Mouse (Mus musculus) limb, embryonic 11.5 days (tissue): Measurements from ENCODE around the gene Tll2. TPM values are rescaled to one million over a fixed set of nuclear protein-coding genes. Genes with fewer than 3 reads are reported as not detected.

Experiments
- ATAC-seq: fragments of 200-750 bp; cut with Nextera tagmentation; 2 replicates; pipeline ENCODE4 v1.8.0; 2017; ENCODE audit warnings: low read depth; ENCODE audit not compliant: insufficient number of reproducible peaks, low FRiP score, low TSS enrichment
- DNase-seq: peaks from one replicate; pipeline ENCODE4 v3.0.0-alpha.2; 2015; ENCODE audit warnings: low spot score
- H3K27ac ChIP-seq: fragments of 300-500 bp; sonication (generic); replicated peaks from 2 replicates; pipeline ENCODE4 v1.5.1; 2014; ENCODE audit warnings: low read depth, mild to moderate bottlenecking, low read length
- H3K27me3 ChIP-seq: fragments of 300-500 bp; sonication (generic); 2 replicates; pipeline ENCODE4 v1.6.1; 2014; ENCODE audit warnings: mild to moderate bottlenecking, low read length, mixed read lengths; ENCODE audit not compliant: control insufficient read depth, insufficient read depth
- H3K36me3 ChIP-seq: fragments of 300-500 bp; sonication (generic); 2 replicates; pipeline ENCODE4 v1.6.1; 2014; ENCODE audit warnings: mild to moderate bottlenecking, low read length, moderate library complexity, mixed read lengths; ENCODE audit not compliant: control insufficient read depth, insufficient read depth
- H3K4me1 ChIP-seq: fragments of 300-500 bp; sonication (generic); 2 replicates; pipeline ENCODE4 v1.6.1; 2014; ENCODE audit warnings: low read length, mixed read lengths; ENCODE audit not compliant: control insufficient read depth, insufficient read depth
- H3K4me2 ChIP-seq: fragments of 300-500 bp; sonication (generic); 2 replicates; pipeline ENCODE4 v1.6.1; 2014; ENCODE audit warnings: low read depth, mild to moderate bottlenecking, moderate library complexity; ENCODE audit not compliant: severe bottlenecking
- H3K4me3 ChIP-seq: fragments of 300-500 bp; sonication (generic); 2 replicates; pipeline ENCODE4 v1.5.1; 2014; ENCODE audit warnings: low read depth, low read length
- H3K9ac ChIP-seq: fragments of 300-500 bp; sonication (generic); 2 replicates; pipeline ENCODE4 v1.6.1; 2014; ENCODE audit warnings: mild to moderate bottlenecking, low read length
- H3K9me3 ChIP-seq: fragments of 300-500 bp; sonication (generic); 2 replicates; pipeline ENCODE4 v1.6.1; 2016; ENCODE audit warnings: low read length; ENCODE audit not compliant: control insufficient read depth
- WGBS: fragments of 180-500 bp; shearing (Covaris S2); extraction: QIAGEN DNeasy Blood & Tissue Kit; methylation state at CpG from one replicate; pipeline ENCODE4 v1.1.7; 2014; 5-methylcytosine and 5-hydroxymethylcytosine counted together
- polyA plus RNA-seq: library from polyadenylated mRNA; unstranded; fragments of >200 nt; fragmentation: Nextera tagmentation; extraction: Ambion mirVana; gene quantifications from 2 replicates; pipeline ENCODE4 v1.2.1, GENCODE M21; 2014

Tll2 gene
- polyA plus RNA-seq, 1 experiment from 2014 or later: 0.07 TPM

DNA sequence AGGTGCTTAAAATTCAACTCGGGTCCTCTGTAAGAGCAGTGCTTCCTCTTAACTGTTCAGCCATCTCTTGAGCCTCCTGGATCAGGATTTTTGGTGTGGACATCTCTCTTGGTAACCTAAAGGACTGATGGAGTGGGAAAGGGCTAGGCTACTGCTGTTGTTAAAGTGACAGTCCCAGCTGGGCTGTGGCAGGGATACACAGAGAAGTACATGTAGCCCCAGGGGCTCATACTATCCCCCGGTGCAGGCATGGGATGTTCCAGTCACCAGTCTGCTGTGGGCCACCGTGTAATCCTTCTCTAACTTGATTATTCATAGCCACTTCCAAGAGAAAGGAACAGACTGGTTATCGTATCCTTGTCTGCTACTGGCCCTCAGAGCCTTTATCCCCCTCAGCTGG is 109.6 kb downstream of the Tll2 start:
- no peaks in the 10 kb centered on the region for H3K4me1 ChIP-seq
- no peak overlapping the region for H3K27ac ChIP-seq
- ATAC-seq: no peak
- no peaks in the 10 kb centered on the region for H3K27me3 ChIP-seq
- no peak overlapping the region for H3K4me2 ChIP-seq
- no peaks in the 10 kb centered on the region for H3K9me3 ChIP-seq
- no peak for DNase-seq
- 84% methylated on average over 4 of the region's 4 CpGs for WGBS
- H3K9ac ChIP-seq: no peak overlapping the region
- no peaks in the 10 kb centered on the region for H3K36me3 ChIP-seq
- H3K4me3 ChIP-seq: no peak overlapping the region

DNA sequence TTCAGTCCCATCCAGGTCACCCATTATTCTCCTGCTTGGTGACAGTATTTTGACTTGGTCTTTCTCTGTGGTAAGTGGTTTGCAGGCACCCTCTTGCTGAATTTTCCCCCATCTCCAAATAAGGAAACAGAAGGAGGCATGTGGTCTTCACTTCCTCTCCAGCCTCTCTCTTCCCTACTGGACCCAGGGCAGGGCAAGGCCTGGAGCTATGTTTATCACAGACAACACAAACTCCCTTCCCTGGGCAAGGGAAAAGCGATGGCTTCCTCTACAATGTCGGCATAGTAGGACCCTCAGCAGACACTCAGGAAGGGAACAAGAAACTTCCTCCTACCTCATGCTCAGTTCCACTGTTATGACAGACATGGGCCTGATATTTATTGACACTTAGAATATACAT is 114.7 kb downstream of the Tll2 start:
- DNase-seq: no peak
- no peak overlapping the region for H3K4me2 ChIP-seq
- H3K9me3 ChIP-seq: no peaks in the 10 kb centered on the region
- H3K27ac ChIP-seq: no peak overlapping the region
- H3K9ac ChIP-seq: no peak overlapping the region
- H3K27me3 ChIP-seq: no peaks in the 10 kb centered on the region
- no peaks in the 10 kb centered on the region for H3K36me3 ChIP-seq
- no peak for ATAC-seq
- 80% methylated on average over 2 of the region's 2 CpGs for WGBS
- no peak overlapping the region for H3K4me3 ChIP-seq
- H3K4me1 ChIP-seq: no peaks in the 10 kb centered on the region

DNA sequence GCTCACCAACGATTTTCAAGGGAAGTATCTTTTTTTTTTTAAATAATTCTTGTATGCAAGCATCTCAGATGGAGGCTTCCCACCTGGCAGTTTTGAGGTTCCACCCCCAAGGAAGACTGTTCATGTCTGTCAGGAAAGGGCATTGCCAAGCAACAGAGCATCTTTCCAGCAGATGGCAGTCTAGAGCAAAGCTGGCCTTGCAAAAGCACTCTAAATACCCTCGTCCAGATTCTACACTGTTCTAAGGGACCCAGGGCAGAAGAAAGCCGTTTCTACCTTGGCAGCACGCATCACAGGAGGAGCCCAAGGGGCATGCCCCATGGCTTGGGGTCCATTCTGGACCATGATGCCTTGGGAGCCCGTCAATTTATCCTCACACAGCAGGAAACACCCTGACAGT is 116.8 kb downstream of the Tll2 start:
- H3K4me2 ChIP-seq: no peak overlapping the region
- ATAC-seq (no peak), DNase-seq (peak; percentile 85)
- no peaks in the 10 kb centered on the region for H3K4me1 ChIP-seq
- H3K27ac ChIP-seq: no peak overlapping the region
- no peaks in the 10 kb centered on the region for H3K36me3 ChIP-seq
- no peaks in the 10 kb centered on the region for H3K9me3 ChIP-seq
- WGBS: 21% methylated on average over 5 of the region's 5 CpGs
- H3K9ac ChIP-seq: no peak overlapping the region
- H3K27me3 ChIP-seq: no peaks in the 10 kb centered on the region
- H3K4me3 ChIP-seq: no peak overlapping the region

DNA sequence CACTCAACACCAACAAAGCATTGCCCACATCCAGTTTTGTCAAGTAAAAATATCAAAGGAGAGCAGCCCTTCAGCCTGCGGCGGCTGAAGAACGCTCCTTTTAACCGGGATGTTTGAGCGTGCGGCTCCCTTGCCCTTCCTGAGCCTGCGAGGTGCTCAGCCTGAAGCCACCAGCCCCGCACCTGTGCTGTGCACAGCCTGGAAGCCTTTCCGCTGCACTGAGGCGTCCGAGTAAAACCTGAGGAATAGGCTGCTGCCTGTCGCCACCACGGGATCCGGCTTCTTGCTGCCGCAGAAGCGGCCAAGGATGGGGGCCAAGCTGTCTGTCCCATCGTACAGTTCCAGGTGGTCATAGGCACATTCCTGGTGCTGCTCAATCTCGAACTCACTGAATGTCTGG is 118.1 kb downstream of the Tll2 start:
- Histone ChIP-seq H3K4me3 (no peak overlapping the region), H3K27me3 (no peaks in the 10 kb centered on the region), H3K9me3 (no peaks in the 10 kb centered on the region), H3K9ac (no peak overlapping the region), H3K36me3 (no peaks in the 10 kb centered on the region), H3K4me2 (no peak overlapping the region), H3K4me1 (no peaks in the 10 kb centered on the region), H3K27ac (no peak overlapping the region)
- WGBS: 48% methylated on average over 18 of the region's 18 CpGs
- no peak for ATAC-seq
- no peak for DNase-seq

DNA sequence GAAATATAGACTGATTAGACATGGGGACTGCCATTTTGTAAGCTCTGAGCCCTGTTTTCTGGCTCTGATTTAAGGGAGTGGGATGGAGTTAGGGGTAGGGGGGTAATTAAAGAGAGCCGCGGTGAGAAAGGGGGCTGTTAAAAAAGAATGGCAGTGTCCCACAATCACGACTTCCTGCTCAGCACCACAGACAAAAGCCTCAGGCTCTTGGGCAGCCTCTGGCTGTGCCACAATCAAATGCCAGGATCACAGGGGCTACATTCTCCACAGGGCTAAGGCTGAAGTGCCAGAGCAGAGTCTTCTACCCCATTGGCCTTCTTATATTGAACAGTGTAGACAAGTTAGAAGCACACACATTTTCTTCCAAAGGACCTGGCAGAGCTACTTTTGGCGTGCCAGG is 118.7 kb downstream of the Tll2 start:
- H3K4me2 ChIP-seq: no peak overlapping the region
- H3K27ac ChIP-seq: no peak overlapping the region
- ATAC-seq: no peak
- DNase-seq: no peak
- 41% methylated on average over 4 of the region's 4 CpGs for WGBS
- no peak overlapping the region for H3K9ac ChIP-seq
- H3K27me3 ChIP-seq: no peaks in the 10 kb centered on the region
- no peak overlapping the region for H3K4me3 ChIP-seq
- H3K36me3 ChIP-seq: no peaks in the 10 kb centered on the region
- no peaks in the 10 kb centered on the region for H3K4me1 ChIP-seq
- no peaks in the 10 kb centered on the region for H3K9me3 ChIP-seq

DNA sequence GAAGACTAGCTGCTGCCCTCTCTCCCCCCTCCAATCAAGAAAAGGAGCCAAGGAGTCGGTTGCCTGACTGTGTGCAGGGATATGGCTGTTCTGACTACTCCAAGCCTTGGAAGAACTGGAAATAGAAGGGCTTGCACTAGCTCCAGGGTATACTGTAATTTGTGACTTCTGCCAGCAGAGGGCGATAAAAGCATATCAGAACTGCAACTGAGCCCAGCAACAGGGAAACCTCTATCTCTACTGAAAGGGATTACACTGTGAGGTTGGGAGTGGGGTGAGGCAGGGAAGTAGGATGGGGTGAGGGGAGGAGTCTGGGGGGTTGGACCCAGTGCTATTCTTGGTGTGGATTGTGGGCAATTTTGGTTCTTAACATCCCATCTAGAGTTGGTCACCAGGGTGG is 119.9 kb downstream of the Tll2 start:
- ATAC-seq (no peak), DNase-seq (peak; percentile 80)
- H3K9me3 ChIP-seq: no peaks in the 10 kb centered on the region
- H3K36me3 ChIP-seq: no peaks in the 10 kb centered on the region
- no peak overlapping the region for H3K4me2 ChIP-seq
- 8% methylated on average over 2 of the region's 2 CpGs for WGBS
- no peaks in the 10 kb centered on the region for H3K4me1 ChIP-seq
- no peak overlapping the region for H3K27ac ChIP-seq
- H3K9ac ChIP-seq: no peak overlapping the region
- H3K27me3 ChIP-seq: no peaks in the 10 kb centered on the region
- no peak overlapping the region for H3K4me3 ChIP-seq

DNA sequence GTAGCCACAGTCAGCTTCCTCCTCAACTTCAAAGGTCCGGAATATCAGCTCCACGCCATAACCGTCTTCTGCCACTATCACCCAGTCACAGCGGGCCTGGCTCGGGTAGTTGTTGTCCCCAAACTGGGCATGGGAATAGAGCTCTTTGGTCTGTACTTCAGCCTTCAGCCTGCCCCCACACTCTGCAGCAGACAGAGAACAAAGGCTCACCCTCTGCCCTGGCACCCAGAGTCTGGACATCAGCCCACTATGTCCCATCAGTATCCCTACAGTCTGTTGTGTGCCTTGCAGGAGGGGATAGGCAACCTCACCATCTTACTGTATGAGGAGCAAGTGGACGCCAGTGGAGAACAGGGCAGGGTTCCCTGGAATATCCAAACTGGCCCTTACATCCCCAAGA is 120.3 kb downstream of the Tll2 start:
- WGBS: 85% methylated on average over 6 of the region's 6 CpGs
- Histone ChIP-seq H3K9me3 (no peaks in the 10 kb centered on the region), H3K4me3 (no peak overlapping the region), H3K4me1 (no peaks in the 10 kb centered on the region), H3K9ac (no peak overlapping the region), H3K27me3 (no peaks in the 10 kb centered on the region), H3K4me2 (no peak overlapping the region), H3K27ac (no peak overlapping the region), H3K36me3 (no peaks in the 10 kb centered on the region)
- ATAC-seq: no peak
- no peak for DNase-seq

DNA sequence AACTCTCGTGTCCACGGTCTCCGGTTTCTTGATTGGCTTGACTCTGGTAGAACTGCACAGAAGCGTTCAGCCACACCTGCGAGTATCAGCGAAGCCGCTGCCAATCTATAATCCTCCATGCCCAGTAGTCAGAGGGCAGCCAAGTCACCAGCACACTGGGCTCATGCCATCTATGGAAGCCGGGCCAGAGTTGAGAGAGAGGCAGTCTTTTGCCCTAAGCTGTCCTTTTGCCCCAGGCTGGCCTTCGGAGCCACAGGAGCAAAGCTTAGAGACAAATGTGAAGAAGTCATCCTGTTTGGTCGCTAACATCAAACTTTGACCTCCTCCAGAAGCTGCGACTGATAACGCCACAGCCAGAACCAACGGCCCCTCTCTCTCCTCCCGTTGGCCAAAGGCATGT is 123.0 kb downstream of the Tll2 start:
- Histone ChIP-seq H3K9ac (no peak overlapping the region), H3K9me3 (no peaks in the 10 kb centered on the region), H3K4me3 (no peak overlapping the region), H3K27me3 (no peaks in the 10 kb centered on the region), H3K4me1 (no peaks in the 10 kb centered on the region), H3K4me2 (no peak overlapping the region), H3K36me3 (no peaks in the 10 kb centered on the region), H3K27ac (no peak overlapping the region)
- DNase-seq (no peak), ATAC-seq (no peak)
- 92% methylated on average over 14 of the region's 14 CpGs for WGBS

DNA sequence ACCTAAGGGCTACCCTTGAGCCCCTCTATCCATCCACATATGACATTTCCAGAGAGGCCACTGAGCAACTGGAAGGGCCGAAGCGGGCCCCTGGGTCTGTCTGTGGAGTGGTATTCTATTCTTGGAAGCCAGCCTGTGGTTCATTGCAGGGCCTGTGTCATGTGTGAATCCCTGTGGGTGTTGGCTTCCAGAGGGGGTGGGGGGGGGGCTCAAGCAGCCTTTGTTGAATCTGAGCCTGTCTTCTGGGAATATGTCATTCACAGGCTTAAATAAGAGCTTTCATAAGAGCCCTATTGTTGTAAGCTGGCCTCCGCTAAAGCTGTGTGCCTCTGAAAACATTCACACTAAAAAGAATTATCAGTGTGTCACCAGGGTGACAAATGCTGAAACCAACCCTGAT is 125.0 kb downstream of the Tll2 start:
- Histone ChIP-seq H3K4me1 (no peaks in the 10 kb centered on the region), H3K9me3 (no peaks in the 10 kb centered on the region), H3K27me3 (no peaks in the 10 kb centered on the region), H3K4me2 (no peak overlapping the region), H3K27ac (no peak overlapping the region), H3K9ac (no peak overlapping the region), H3K36me3 (no peaks in the 10 kb centered on the region), H3K4me3 (no peak overlapping the region)
- no peak for ATAC-seq
- WGBS: 92% methylated on average over 3 of the region's 3 CpGs
- DNase-seq: no peak
